Mouse (Mus musculus): ENCODE measurements around the gene Lrig1. TPM values are rescaled to one million over a fixed set of nuclear protein-coding genes. Genes with fewer than 3 reads are reported as not detected.

Lrig1 gene
- total and polyA plus RNA-seq, 3 experiments = 0.58 to 0.75 TPM; not detected in 1

DNA sequence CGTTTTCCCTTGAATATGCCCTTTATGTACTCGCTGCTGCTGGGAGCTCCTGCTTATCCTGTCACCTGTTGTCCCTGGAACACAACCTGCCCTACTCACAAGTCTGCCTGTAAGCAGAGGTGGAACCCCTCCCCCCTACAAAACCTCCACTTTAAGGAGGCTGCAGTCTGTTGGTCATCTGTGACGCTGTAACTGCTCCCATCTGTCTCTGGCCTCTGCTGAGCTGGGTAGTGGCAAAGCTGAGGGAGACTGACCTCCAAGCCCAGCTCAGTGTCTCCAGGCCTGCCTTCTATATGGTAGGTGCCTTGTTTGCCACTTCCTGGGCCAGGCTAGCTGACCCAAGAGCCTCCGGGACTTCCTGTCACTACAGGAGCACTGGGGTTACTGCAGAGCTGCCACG lies 98.1 kb downstream of the Lrig1 start:
- H3K27ac ChIP-seq (ENCODE audit: control insufficient read depth, low read depth, low read length) = no peak overlapping the region
- no peak for TF ChIP-seq NELFE (IDR thresholded peaks at IDR 0.05; ENCODE audit: low read depth, low read length)
- TF ChIP-seq POLR2A (IDR thresholded peaks at IDR 0.05; ENCODE audit: control insufficient read depth in 1 of 2, insufficient read depth in 1 of 2, low read depth in 1 of 2, low read length in 2 of 2, poor library complexity in 1 of 2) = no peak
- no peak for TF ChIP-seq RAD21 (IDR thresholded peaks at IDR 0.05; ENCODE audit: low read depth, low read length)
- TF ChIP-seq JUND (IDR thresholded peaks at IDR 0.05; ENCODE audit: low read depth, low read length) = no peak
- TF ChIP-seq EP300 (IDR thresholded peaks at IDR 0.05; ENCODE audit: low read depth in 1 of 2, low read length in 2 of 2) = no peak
- DNase-seq (ENCODE audit: low read depth, low spot score) = no peak
- H3K9ac ChIP-seq (ENCODE audit: control insufficient read depth, low read depth, low read length, poor library complexity, severe bottlenecking) = no peak overlapping the region
- H3K79me2 ChIP-seq (ENCODE audit: control insufficient read depth, insufficient read depth, low read length, poor library complexity) = no peaks in the 10 kb centered on the region
- no peaks in the 10 kb centered on the region for H3K4me1 ChIP-seq (ENCODE audit: control insufficient read depth in 1 of 2, insufficient read depth in 2 of 2, low read length in 2 of 2)
- H3K9me3 ChIP-seq (replicated peaks; ENCODE audit: insufficient read depth, low read length) = no peaks in the 10 kb centered on the region
- no peaks in the 10 kb centered on the region for H3K36me3 ChIP-seq (ENCODE audit: control insufficient read depth in 1 of 2, insufficient read depth in 2 of 2, low read length in 2 of 2)
- H3K27me3 ChIP-seq (ENCODE audit: control insufficient read depth in 1 of 2, insufficient read depth in 2 of 2, low read length in 2 of 2) = no peaks in the 10 kb centered on the region
- H3K4me3 ChIP-seq (ENCODE audit: control insufficient read depth in 1 of 2, insufficient read depth in 1 of 2, low read depth in 2 of 2, low read length in 2 of 2) = no peak overlapping the region

DNA sequence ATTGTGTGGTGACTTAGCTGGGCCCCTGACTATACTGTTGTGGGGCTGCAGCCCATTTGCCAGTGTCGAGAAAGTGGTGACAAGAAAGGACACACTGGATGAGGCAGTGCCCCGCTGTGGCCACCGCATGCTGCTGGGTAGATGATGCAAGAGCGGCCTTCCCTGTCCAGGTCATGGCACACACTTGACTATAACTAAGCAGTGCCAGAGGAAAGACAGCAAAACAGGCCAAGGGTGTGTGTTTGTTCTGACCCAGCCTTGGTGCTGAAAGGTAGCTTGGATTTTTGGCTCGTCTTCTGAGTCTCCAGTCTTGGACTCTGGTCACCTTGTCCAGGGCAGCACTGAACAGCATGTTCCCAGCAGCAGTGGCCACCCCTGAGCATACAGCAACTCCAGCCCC lies 98.9 kb downstream of the Lrig1 start:
- H3K9ac ChIP-seq (ENCODE audit: control insufficient read depth, low read depth, low read length, poor library complexity, severe bottlenecking) = no peak overlapping the region
- H3K4me3 ChIP-seq (ENCODE audit: control insufficient read depth in 1 of 2, insufficient read depth in 1 of 2, low read depth in 2 of 2, low read length in 2 of 2) = no peak overlapping the region
- no peak overlapping the region for H3K27ac ChIP-seq (ENCODE audit: control insufficient read depth, low read depth, low read length)
- no peaks in the 10 kb centered on the region for H3K36me3 ChIP-seq (ENCODE audit: control insufficient read depth in 1 of 2, insufficient read depth in 2 of 2, low read length in 2 of 2)
- no peaks in the 10 kb centered on the region for H3K9me3 ChIP-seq (replicated peaks; ENCODE audit: insufficient read depth, low read length)
- no peaks in the 10 kb centered on the region for H3K27me3 ChIP-seq (ENCODE audit: control insufficient read depth in 1 of 2, insufficient read depth in 2 of 2, low read length in 2 of 2)
- no peaks in the 10 kb centered on the region for H3K79me2 ChIP-seq (ENCODE audit: control insufficient read depth, insufficient read depth, low read length, poor library complexity)
- TF ChIP-seq SMC3 (IDR thresholded peaks at IDR 0.05; ENCODE audit: low read depth, low read length) = no peak
- no peak for TF ChIP-seq UBTF (IDR thresholded peaks at IDR 0.05; ENCODE audit: borderline replicate concordance, insufficient read depth, low read depth, low read length)
- TF ChIP-seq MYC (IDR thresholded peaks at IDR 0.05; ENCODE audit: low read depth, low read length) = no peak
- TF ChIP-seq NRF1 (IDR thresholded peaks at IDR 0.05; ENCODE audit: insufficient read depth, low read depth, low read length, poor library complexity, severe bottlenecking) = no peak
- H3K4me1 ChIP-seq (ENCODE audit: control insufficient read depth in 1 of 2, insufficient read depth in 2 of 2, low read length in 2 of 2) = no peaks in the 10 kb centered on the region
- DNase-seq (ENCODE audit: low read depth, low spot score) = no peak

DNA sequence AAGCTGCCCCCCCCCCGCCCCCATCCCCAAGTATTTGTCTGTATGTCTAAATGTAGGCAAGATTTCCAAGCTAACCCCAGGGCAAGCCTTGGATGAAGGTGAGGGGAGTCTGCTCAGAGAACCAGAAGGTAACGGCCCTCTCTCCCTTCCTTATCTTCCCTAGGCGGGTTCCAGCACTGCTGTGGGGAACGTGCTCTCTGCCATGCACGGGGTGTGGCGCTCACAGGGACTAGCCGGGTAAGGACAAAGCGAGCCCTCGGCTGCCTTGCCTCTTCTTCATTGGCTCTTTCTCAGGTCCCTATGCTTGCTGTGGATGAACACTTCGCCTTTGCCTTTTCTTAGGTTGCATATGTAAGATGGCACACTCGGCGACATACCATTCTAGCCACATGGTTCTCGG lies 100.9 kb downstream of the Lrig1 start:
- Histone ChIP-seq H3K27me3 (ENCODE audit: control insufficient read depth in 1 of 2, insufficient read depth in 2 of 2, low read length in 2 of 2) (no peaks in the 10 kb centered on the region), H3K9me3 (replicated peaks; ENCODE audit: insufficient read depth, low read length) (no peaks in the 10 kb centered on the region), H3K79me2 (ENCODE audit: control insufficient read depth, insufficient read depth, low read length, poor library complexity) (no peaks in the 10 kb centered on the region), H3K4me3 (ENCODE audit: control insufficient read depth in 1 of 2, insufficient read depth in 1 of 2, low read depth in 2 of 2, low read length in 2 of 2) (no peak overlapping the region), H3K4me1 (ENCODE audit: control insufficient read depth in 1 of 2, insufficient read depth in 2 of 2, low read length in 2 of 2) (no peaks in the 10 kb centered on the region), H3K27ac (ENCODE audit: control insufficient read depth, low read depth, low read length) (no peak overlapping the region), H3K9ac (ENCODE audit: control insufficient read depth, low read depth, low read length, poor library complexity, severe bottlenecking) (no peak overlapping the region), H3K36me3 (ENCODE audit: control insufficient read depth in 1 of 2, insufficient read depth in 2 of 2, low read length in 2 of 2) (no peaks in the 10 kb centered on the region)
- no peak for TF ChIP-seq MXI1 (IDR thresholded peaks at IDR 0.05; ENCODE audit: low read depth, low read length)
- TF ChIP-seq MEF2A (IDR thresholded peaks at IDR 0.05; ENCODE audit: extremely low read depth, insufficient replicate concordance, low read depth, low read length, poor library complexity, severe bottlenecking) = no peak
- no peak for TF ChIP-seq ZMIZ1 (IDR thresholded peaks at IDR 0.05; ENCODE audit: low read depth, low read length)
- no peak for TF ChIP-seq ELF1 (IDR thresholded peaks at IDR 0.05; ENCODE audit: low read depth, low read length)
- no peak for TF ChIP-seq USF2 (IDR thresholded peaks at IDR 0.05; ENCODE audit: borderline replicate concordance in 1 of 2, insufficient read depth in 1 of 2, low read depth in 1 of 2, low read length in 2 of 2)
- TF ChIP-seq NRF1 (IDR thresholded peaks at IDR 0.05; ENCODE audit: insufficient read depth, low read depth, low read length, poor library complexity, severe bottlenecking) = no peak
- no peak for TF ChIP-seq MYC (IDR thresholded peaks at IDR 0.05; ENCODE audit: low read depth, low read length)
- TF ChIP-seq ZKSCAN1 (IDR thresholded peaks at IDR 0.05; ENCODE audit: low read depth, low read length) = no peak
- TF ChIP-seq SIN3A (IDR thresholded peaks at IDR 0.05; ENCODE audit: low read length) = no peak
- no peak for TF ChIP-seq CHD1 (IDR thresholded peaks at IDR 0.05; ENCODE audit: low read depth, low read length)
- no peak for TF ChIP-seq HCFC1 (IDR thresholded peaks at IDR 0.05; ENCODE audit: low read depth, low read length)
- TF ChIP-seq MAZ (IDR thresholded peaks at IDR 0.05; ENCODE audit: low read depth, low read length) = no peak
- TF ChIP-seq TCF12 (IDR thresholded peaks at IDR 0.05; ENCODE audit: low read depth, low read length) = no peak
- no peak for TF ChIP-seq MAFK (IDR thresholded peaks at IDR 0.05; ENCODE audit: borderline replicate concordance, low read depth, low read length)
- no peak for DNase-seq (ENCODE audit: low read depth, low spot score)
